Mouse (Mus musculus) mature B cell (primary cell): Measurements from ENCODE around the gene Trappc4.
"Not testable (repeated sequence)": the region's sequence is repeated elsewhere in the genome, so short reads cannot be mapped to it uniquely, and the experiment has no call there.

Experiments used
- in situ Hi-C: fragments of 300-500 bp; cut with MboI; formaldehyde crosslinking; loops from 2 replicates; pipeline ENCODE4 v1.14.3; 2019

Gene Trappc4

DNA sequence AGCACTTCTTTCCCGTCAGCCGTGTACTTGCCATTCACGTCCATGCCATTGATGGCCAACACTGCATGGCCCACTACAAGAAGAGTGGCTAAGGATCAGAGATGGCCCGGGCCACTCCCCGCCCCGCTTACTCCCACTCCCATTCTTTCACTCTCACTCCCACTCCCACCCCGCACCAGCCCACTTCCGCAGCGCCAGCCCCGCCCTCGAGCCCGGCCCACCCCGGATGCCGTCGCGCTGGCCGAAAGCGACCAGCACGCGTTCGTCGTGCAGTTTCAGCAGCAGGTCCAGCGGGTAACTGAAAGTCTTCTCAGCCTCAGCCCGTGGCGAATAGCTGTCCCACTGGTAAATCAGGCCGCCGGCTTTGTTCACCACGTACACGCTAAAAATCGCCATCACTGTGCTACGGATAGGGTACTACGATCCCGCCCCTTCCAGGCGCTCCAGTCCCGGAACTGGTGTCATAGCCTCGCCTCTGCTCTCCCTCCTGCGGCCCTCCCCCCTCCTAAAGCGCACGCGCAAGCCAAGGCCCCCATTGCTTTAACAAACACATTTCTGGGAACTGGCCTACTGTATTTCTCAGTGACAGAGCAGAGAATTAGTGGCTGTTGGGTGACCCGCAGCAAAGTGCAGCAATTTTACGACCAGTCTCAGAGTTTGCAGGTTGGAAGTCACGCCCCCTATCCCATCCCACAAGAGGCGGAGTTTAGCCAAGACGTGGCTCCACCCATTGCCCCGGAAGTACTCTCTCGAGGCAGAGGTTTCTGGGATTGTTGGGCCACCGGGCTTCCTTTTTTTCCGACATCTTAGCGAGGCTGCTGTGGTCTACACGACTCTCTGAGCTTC, at the start of gene Trappc4, which contains the start of gene Rps25:
Trappc4 (minus strand) TSS at position 695 of the 846 bp plus-strand sequence.
Rps25 (plus strand) TSS at position 234 of the 846 bp plus-strand sequence.
- in situ Hi-C loops = no loop called here

DNA sequence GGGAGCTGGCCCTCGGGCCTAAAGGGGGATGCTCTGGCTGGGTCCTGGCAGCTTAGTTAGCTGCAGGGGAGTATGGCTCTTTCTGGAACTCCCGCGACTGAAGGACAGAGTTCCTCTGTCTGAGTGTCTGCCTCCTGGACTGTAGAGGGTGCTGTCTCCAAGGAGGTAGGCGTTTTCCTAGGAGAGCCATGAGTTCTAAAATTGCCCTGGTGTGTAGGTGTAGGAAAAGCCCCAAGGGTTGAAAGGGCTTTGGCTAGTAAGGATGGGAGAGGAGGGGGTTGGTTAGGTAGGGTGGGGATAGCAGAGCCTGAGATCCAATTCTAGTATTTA, 47.5 kb upstream of the Trappc4 start, which contains the start of gene Upk2:
Upk2 (minus strand) TSS at position 86 of the 330 bp plus-strand sequence.
- in situ Hi-C loops = loop anchor here (5.0 kb wide), 1 partner anchor 47 kb away; no protein-coding TSS in a partner anchor

DNA sequence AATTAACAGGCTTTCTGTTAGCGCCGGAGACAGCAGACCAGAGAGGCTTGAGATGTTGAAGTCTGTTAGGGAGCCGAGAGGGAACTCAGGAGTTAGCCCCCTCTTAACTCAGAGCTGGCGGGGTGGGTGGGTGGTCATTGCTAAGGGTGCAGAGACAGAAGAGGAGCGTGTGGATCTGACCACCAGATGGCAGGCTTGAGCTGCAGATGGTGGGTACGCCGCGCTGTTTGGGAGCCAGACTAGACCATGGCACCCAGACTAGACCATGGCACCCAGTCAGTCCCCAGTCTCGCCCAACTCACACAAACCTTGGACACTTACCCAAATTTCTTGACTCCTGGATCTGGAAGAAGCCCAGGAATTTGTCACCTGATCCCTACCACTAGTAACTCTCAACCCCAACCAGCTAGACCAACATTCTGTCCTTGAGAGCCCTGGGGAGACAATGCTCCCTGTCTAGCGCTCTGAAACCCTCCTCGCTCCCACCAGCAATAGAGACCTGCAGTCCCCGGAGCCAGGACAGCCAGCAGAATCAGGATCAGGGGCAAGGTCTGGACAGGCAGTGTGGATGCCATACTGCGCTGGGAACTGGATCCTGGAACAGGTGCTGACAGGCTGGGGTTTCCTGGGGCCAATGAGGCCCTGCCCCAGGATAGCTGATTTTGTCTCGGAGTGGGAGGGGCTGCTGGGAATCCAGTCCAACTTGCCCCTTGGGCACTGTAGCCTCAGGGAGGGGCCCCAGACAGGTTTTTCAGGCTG, 46.9 kb upstream of the Trappc4 start:
- in situ Hi-C loops = no loop called here

DNA sequence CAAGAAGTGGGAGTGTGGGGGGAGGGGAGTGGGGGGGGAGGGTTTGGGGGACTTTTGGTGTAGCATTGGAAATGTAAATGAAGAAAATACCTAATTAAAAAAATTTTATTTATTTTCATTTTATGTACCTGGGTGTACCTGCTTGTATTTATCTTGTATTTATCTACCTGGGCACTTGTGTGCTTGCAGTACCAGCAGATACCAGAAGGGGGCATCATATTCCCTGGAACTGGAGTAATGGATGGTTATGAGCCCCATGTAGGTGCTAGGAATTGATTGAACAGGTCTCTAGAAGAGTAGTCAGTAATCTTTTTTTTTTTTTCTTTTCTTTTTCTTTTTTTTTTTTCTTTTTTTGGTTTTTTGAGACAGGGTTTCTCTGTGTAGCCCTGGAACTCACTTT, 43.0 kb upstream of the Trappc4 start:
- in situ Hi-C loops = no loop called here

DNA sequence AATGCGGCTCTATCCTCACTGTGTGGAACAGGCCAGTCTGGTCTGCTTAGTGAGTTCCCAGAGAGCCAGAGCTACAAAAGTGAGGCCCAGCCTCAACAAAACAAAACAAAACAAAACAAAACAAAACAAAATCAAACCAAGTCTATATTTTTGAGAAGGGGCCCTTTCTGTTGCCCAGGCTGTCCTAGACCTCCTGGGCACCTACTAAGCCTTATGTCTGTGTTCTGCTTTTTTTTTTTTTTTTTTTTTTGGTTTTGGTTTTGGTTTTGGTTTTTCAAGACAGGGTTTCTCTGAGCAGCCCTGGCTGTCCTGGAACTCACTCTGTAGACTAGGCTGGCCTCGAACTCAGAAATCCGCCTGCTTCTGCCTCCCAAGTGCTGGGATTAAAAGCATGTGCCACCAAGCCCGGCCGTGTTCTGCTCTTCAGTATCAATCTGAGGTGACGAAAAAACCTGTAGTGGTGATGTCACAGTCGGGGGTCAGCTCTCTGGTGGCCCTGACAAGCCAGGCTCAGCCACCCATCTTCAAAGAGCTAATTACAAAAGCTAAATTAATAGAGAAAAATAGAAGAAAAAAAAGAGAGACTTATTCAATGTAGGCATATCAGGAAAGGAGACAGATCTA, 37.1 kb upstream of the Trappc4 start:
- in situ Hi-C loops = not testable (repeated sequence)

DNA sequence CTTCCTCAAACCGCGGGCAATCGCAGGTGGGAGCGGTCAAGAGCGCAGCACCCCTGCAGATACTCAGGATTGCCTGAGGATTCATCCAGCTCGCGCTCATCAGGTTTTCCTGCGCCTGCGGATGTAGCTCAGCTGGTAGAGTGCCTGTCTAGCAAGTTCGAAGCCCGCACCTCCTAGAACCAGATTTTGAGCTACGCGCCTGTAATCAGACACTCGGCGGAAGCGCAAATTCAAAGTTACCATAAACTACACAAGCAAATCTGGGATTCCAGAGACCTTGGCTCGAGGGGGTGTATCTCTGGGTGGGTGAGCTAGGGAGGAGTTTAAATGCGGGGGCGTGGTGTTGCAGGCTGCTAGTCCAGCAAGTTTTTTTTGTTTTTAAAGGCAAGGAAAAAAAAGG, 33.6 kb upstream of the Trappc4 start, which contains the start of gene Foxr1:
Foxr1 (minus strand) TSS at position 176 of the 400 bp plus-strand sequence.
- in situ Hi-C loops = no loop called here

DNA sequence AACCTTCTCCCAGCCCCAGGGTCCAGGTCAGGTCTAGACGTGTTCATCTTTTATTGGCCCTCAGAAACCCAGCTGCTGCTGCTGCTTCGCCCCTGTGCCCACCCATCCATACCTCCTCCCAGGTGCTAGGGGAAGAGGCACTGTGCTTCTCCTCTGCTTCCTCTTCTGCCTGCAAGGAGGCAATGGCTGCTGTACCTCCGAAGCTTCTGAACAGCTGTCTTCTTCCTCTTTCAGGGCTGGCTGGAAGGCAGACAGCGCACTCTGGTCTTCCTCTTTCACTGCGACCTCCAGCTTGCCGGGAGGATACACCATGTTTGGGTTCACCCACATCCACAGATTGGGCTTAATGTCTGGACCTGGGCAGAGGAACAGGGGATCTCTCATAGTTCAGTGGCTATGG, 28.3 kb upstream of the Trappc4 start:
- in situ Hi-C loops = no loop called here

DNA sequence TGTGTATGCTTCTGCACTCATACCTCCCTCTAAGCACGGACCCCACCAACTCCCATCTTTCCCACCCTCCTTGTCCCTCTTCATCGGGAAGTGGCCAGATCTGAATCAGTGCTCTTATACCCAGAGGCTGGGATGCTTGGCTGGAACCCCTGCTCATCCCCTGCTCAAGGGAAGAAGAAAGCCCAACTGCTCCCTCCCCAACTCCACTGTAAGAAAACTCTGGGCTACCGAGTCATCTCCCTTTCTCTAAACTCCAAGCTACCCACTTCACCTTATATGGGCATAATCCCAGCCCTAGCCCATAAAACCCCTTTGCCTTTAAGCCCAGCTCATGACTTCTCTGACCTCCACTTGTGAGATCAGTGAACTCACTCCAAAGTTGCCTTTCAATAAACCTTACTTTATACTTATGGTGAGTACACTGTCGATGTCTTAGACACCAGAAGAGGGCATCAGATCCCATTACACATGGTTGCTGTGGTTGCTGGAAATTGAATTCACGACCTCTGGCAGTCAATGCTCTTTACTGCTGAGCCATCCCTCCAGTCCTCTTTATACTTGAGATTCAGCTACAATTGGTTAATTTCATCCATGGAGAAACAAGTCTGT, 25.3 kb upstream of the Trappc4 start:
- in situ Hi-C loops = no loop called here

DNA sequence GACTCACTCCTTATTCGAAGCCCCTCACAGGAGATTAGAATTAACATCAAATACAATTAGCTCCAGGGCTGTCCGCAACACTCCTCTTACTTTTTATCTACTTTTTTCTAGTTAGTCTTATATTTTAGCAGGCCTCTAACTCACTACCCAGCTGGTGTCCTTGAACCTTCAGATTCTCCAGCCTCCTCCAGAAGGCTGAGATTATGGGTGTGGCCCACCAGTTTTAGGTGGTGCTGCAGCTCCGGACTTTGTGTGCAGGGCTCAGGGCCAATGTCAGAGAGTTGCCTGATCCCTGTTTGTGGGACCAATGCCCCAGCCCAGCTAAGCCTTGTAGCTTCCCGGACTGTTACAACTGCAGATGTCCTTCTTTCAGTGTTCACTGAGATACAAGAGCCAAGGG, 16.2 kb upstream of the Trappc4 start:
- in situ Hi-C loops = no loop called here

DNA sequence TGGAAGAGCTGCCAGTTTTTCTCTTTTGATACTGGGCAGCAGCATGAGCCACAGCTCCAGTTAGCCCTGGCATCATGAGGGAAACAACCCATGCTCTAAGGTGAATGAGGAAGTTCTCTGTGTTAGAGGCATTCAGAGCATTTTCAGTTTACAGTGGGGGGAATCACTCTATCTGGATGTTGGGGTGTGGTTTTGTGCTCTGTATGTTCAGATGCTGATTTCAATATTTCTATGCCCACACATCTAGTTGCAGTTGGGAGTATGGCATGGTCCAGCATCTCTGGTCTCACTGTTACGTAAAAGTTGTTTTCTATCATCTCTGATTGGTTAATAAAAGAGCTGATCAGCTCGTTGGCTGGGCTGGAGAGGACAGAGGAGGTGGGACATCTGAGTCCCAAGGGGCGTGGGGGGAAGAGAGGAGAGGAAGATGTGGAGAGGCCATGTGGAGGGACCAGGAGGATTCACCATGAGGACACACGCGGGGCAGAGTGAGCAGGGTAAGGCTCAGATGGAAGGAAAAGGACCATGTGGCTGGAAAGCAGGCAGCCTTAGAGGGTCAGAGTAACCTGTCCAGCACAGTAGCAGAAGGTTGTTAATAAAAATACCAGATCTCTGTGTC, 13.0 kb upstream of the Trappc4 start:
- in situ Hi-C loops = no loop called here

DNA sequence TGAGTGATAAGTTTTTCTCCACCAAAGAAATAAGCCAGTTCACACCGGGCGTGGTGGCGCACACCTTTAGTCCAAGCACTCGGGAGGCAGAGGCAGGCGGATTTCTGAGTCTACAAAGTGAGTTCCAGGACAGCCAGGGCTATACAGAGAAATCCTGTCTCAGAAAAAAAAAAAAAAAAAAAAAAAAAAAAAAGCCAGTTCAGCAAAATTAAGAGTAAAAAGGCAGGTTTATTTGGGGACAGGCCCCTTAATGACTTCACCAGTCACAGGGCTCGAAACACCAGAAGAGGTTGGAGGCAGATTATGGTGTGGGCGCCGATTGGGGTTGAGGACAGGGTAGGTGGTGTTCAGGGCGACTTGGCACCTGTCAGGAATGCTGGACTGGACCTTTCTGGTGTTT, 12.3 kb upstream of the Trappc4 start:
- in situ Hi-C loops = not testable (repeated sequence)

DNA sequence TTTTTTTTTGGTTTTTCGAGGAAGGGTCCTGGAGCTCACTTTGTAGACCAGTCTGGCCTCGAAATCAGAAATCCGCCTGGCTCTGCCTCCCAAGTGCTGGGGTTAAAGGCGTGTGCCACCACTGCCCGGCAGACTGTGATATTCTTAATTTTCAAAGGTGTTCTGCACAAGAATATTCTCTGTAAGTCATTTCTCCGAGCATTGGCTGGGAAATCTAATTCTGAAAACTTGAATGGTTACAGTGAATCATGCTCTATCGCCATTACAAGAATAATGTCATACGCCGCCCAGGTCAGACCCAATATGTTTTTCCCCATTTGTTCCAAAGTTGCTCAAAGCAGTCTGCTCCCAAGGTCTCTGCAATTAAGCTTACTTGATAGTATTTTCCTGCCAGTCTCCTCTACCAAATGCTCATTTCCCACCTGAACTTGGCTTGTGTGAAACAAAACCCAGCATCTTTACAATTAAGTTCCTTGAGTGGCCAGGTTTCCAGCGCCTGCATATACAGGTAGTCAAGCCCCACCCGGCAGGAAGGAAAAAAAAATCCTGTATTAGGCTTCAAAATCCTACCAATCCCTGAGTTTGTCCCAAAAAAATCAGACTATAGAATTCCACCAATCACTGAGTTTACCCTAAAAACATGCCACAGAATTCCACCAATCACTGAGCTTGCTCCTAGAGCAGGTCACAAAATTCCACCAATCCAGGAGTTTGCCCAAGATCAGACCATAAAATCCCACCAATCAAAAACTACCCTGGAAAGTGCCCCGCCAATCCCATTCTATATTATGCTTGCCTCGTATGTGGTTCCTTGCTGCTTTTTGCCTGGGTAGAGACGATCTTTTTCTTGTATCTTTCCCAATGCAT, 11.4 kb upstream of the Trappc4 start, which contains the start of gene Ccdc84:
Ccdc84 (minus strand) TSS at position 51 of the 867 bp plus-strand sequence.
- in situ Hi-C loops = no loop called here

DNA sequence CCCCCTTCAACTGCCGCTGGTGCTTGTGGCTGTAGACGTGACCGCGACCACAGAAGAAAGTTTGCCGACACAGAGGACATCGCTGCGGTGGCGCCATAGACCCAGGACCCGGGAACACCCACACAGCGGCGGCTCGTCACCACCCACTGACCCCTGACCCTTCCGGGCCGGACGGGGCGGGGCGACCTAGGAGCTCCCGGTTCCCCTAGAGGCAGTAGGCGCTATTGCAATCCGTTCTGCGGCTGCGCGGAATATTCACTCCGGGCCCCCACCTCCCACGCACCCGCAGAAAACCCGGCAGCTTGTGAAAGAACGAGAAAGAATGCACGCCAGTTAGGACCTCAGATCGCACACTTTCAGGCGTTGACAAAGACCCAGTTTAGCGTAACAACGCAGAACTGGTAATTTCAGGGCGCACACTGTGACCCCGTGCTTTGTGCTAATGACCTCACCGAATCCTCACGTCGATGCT, 10.5 kb upstream of the Trappc4 start:
- in situ Hi-C loops = no loop called here

DNA sequence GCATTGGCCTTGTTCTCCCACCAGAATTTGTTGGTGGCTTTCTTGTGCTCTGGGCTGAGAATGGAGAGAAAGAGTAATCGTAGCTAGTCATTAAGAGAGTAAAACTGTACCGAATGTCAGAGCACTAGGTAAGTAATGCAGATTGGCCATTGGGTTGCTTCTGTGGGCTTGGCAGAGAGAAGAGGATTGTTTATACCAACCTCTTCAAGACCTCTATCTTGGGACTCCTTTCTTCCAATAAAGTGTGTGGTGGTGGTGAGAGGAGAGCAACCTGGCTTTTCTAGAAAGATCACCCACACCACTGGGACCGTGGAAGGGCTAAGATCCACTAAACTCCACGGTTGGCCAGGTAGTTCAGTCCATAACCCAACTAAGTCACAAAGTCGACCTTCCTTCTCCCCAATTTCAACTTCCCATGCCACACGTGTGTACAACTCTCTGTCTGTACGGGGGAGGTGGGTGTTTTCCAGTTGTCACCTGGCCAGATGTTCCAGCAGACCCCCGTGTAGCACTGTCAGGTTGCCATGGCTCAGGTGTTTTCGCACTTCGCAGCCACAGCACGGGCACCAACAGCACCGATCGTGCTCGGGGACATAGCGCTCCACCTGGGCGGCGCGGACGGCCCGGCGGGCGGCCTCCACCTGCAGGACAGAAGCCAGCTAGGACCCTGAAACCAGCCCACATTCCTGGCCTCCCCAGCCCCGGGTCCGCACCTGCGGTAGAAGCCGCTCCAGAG, 9.9 kb upstream of the Trappc4 start:
- in situ Hi-C loops = no loop called here

DNA sequence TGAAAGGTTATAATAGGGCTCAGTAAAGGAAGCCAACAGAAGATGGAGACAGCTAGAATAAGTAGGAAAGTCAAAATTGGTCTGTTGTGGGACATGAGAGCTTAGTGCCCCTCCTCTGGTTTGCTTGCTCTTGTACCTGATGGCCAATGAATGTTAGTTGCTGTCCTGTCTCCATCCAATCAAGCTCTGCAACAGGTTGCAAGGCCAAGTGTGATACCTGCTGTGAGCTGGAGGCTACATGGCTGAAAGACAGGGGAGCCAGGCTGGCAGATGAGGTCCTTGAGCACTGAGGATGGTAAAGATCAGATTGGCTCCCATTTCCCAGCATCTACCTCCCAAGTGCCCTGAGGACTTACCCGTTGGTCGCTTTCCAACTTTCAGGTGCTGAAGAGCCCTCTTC, 5.4 kb upstream of the Trappc4 start:
- in situ Hi-C loops = no loop called here

DNA sequence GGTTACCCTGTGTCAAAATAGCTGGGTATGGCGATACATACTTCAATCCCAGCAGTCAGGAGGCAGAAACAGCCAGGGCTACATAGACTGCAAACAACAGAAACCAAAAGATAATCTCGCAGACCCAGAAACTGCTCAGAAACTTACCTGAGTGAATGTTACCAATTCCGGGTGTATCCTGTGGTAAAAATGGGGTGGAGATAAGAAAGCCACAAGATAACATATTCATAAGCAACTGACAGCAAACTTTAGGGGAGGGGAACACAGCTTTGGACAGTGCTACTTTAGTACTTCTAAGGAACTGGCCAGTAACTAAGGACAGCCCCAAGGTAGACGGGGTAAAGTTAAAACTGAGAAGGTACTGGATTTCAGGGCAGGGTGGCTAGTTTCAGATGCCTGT, 4.9 kb upstream of the Trappc4 start:
- in situ Hi-C loops = no loop called here

DNA sequence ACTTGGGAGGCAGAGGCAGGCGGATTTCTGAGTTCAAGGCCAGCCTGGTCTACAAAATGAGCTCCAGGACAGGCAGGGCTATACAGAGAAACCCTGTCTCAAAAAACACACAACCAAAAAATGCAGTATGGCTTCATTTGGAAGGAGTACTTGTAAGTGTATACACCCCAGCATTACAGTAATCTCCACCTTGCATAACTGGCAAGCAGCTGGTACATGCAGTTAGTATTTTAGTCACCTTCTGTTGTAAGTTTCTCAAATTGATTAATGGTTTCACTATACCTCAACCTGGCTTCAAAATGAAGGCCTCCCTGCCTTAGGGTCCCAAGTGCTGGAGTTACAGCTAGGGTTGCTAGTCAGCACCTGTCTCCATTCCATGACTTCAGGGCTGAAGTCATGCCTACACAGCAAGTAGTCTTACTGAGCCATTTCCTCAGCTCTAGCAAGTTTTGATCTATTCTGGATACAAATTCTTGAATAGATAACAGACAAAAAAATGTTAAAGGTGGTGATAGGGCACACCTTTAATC, 4.3 kb upstream of the Trappc4 start:
- in situ Hi-C loops = no loop called here

DNA sequence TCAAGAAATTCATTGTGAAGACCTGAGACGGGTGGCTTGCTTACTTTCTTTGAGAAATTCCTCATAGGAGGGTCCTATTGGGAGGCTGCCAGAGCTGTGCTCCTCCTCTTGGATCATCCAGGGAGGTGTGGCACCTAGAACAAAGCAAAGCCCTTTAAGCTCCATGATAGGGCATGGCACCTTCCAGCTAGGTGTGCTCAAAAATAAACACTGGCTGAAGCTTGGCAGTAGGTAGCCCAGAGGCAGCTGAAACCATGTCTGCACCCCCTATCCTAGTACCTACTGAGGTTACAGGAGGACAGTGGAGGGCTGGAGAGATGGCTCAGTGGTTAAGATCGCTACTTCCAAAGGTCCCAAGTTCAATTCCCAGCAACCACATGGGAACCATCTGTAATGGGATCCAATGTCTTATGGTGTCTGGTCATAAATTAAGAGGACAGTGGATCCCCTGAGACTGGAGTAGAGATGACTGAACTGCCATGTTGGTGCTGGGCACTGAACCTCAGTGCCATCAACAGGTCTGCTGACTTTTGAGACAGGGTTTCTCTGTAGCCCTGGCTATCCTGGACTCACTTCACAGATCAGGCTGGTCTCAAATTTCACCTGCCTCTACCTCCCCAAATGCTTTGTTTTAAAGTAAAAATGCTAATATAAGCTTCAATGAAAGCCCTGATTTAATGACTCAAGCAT, 3.4 kb upstream of the Trappc4 start:
- in situ Hi-C loops = no loop called here

DNA sequence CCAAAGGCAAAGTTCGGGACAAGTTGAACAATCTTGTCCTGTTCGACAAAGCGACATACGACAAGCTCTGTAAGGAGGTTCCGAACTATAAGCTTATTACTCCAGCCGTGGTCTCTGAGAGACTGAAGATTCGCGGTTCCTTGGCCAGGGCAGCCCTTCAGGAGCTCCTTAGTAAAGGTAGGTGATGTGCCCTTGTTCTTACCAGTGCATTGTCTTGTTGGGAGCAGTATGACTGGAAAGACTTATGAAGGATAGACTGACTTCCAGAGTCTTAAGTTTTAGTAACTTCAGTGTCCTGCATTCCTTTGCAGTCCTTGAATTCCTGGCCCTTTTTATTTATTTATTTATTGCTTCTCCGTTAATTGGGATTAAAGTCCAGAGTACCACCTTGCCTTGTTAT, 1.3 kb upstream of the Trappc4 start:
- in situ Hi-C loops = not testable (repeated sequence)
